Mouse (Mus musculus) neural tube, embryonic 12.5 days (tissue): ENCODE measurements around the gene Actr3b. TPM values are rescaled to one million over a fixed set of nuclear protein-coding genes. Genes with fewer than 3 reads are reported as not detected.
"Not testable (repeated sequence)": the region's sequence is repeated elsewhere in the genome, so short reads cannot be mapped to it uniquely, and the experiment has no call there.

Experiments
- ATAC-seq: fragments of 200-750 bp; cut with Nextera tagmentation; 2 replicates; pipeline ENCODE4 v1.8.0; 2017; ENCODE audit warnings: low read depth, mild to moderate bottlenecking, moderate TSS enrichment, moderate library complexity; ENCODE audit not compliant: low FRiP score
- H3K27ac ChIP-seq: fragments of 300-500 bp; sonication (generic); 2 replicates; pipeline ENCODE4 v1.5.1; 2016
- H3K27me3 ChIP-seq: fragments of 300-500 bp; sonication (generic); replicated peaks from 2 replicates; pipeline ENCODE4 v1.6.1; 2016; ENCODE audit warnings: mild to moderate bottlenecking
- H3K36me3 ChIP-seq: fragments of 300-500 bp; sonication (generic); 2 replicates; pipeline ENCODE4 v1.6.1; 2016; ENCODE audit warnings: mild to moderate bottlenecking
- H3K4me1 ChIP-seq: fragments of 300-500 bp; sonication (generic); 2 replicates; pipeline ENCODE4 v1.6.1; 2016
- H3K4me2 ChIP-seq: fragments of 300-500 bp; sonication (generic); replicated peaks from 2 replicates; pipeline ENCODE4 v1.6.1; 2016; ENCODE audit warnings: mild to moderate bottlenecking
- H3K4me3 ChIP-seq: fragments of 300-500 bp; sonication (generic); 2 replicates; pipeline ENCODE4 v1.5.1; 2016
- H3K9ac ChIP-seq: fragments of 300-500 bp; sonication (generic); 2 replicates; pipeline ENCODE4 v1.6.1; 2016; ENCODE audit warnings: mild to moderate bottlenecking
- H3K9me3 ChIP-seq: fragments of 300-500 bp; sonication (generic); 2 replicates; pipeline ENCODE4 v1.6.1; 2016; ENCODE audit warnings: mild to moderate bottlenecking
- WGBS: fragments of 180-500 bp; shearing (Covaris S2); methylation state at CpG from one replicate; pipeline ENCODE4 v1.1.7; 2016; 5-methylcytosine and 5-hydroxymethylcytosine counted together
- polyA plus RNA-seq: library from polyadenylated mRNA; unstranded; fragments of >200 nt; fragmentation: Nextera tagmentation; extraction: Ambion mirVana; gene quantifications from 2 replicates; pipeline ENCODE4 v1.2.1, GENCODE M21; 2016

Actr3b gene
- polyA plus RNA-seq, 1 experiment from 2014 or later: 13.4 TPM

DNA sequence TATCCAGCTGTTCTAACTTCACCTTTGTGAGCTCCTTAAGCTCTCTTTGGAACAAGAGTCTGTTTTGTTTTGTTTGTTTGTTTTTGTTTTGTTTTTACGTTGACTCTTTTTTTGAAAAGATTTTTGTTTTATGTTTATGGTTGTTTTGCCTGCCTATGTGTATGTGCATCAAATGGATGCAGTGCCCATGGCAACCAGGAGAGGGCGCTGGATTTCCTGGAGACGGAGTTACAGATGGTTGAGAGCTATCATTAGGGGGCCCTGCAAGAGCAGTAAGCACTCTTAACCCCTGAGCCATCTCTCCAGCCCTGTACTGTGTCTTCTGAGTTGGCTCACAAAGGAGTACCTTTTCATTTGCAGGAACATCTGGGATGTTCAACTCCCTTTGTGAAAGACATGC is 110.8 kb downstream of the Actr3b start:
- Histone ChIP-seq H3K4me2 (no peak overlapping the region), H3K36me3 (no peaks in the 10 kb centered on the region), H3K9ac (no peak overlapping the region), H3K4me1 (no peaks in the 10 kb centered on the region), H3K27ac (no peak overlapping the region), H3K4me3 (no peak overlapping the region), H3K9me3 (no peaks in the 10 kb centered on the region), H3K27me3 (no peaks in the 10 kb centered on the region)
- 57% methylated on average over 3 of the region's 3 CpGs for WGBS
- ATAC-seq: no peak

GRCm38 (mm10) chr5:25871342-25872023 is 111.7 kb downstream of the Actr3b start:
- no peaks in the 10 kb centered on the region for H3K9me3 ChIP-seq
- WGBS: 91% methylated on average over 12 of the region's 12 CpGs
- ATAC-seq: no peak
- no peak overlapping the region for H3K27ac ChIP-seq
- H3K27me3 ChIP-seq: no peaks in the 10 kb centered on the region
- H3K4me2 ChIP-seq: no peak overlapping the region
- no peaks in the 10 kb centered on the region for H3K36me3 ChIP-seq
- no peak overlapping the region for H3K4me3 ChIP-seq
- no peaks in the 10 kb centered on the region for H3K4me1 ChIP-seq
- H3K9ac ChIP-seq: no peak overlapping the region

DNA sequence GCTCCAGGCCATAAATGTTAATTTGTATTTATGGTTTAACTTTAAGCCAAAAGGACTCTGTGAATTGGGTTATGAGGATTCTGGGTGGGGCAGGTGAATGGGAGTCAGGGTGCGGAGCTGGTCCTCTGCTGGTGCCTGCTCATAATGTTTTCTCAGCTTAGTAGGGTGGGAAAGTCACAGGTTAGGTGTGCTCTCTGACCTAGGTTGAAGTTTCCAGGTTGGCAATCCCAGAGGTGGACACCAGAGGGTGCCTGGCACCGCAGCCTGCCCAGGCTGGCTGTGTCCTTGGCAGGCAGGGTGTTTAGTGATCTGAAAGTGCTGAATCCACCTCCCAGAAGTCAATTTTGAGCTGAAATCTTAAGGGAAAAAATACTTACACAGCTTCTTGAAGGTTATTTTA is 113.2 kb downstream of the Actr3b start:
- no peak overlapping the region for H3K4me3 ChIP-seq
- H3K9ac ChIP-seq: no peak overlapping the region
- H3K4me1 ChIP-seq: no peaks in the 10 kb centered on the region
- no peaks in the 10 kb centered on the region for H3K9me3 ChIP-seq
- WGBS: 68% methylated on average over 2 of the region's 2 CpGs
- no peak overlapping the region for H3K4me2 ChIP-seq
- H3K27me3 ChIP-seq: no peaks in the 10 kb centered on the region
- ATAC-seq: no peak
- no peak overlapping the region for H3K27ac ChIP-seq
- H3K36me3 ChIP-seq: no peaks in the 10 kb centered on the region

- H3K4me2 ChIP-seq, H3K9ac ChIP-seq, H3K9me3 ChIP-seq, H3K36me3 ChIP-seq, H3K27ac ChIP-seq, ATAC-seq, H3K27me3 ChIP-seq, H3K4me3 ChIP-seq, H3K4me1 ChIP-seq: not testable (repeated sequence)
Observed at GRCm38 (mm10) chr5:25875927-25876326, 116.1 kb downstream of the Actr3b start.

- no peak for ATAC-seq
- no peak overlapping the region for H3K9ac ChIP-seq
- H3K27me3 ChIP-seq: no peaks in the 10 kb centered on the region
- H3K4me1 ChIP-seq: no peaks in the 10 kb centered on the region
- no peaks in the 10 kb centered on the region for H3K36me3 ChIP-seq
- no peak overlapping the region for H3K27ac ChIP-seq
- WGBS: 87% methylated on average over 5 of the region's 5 CpGs
- H3K4me2 ChIP-seq: no peak overlapping the region
- H3K4me3 ChIP-seq: no peak overlapping the region
- H3K9me3 ChIP-seq: no peaks in the 10 kb centered on the region
Observed at GRCm38 (mm10) chr5:25877281-25877680, 117.5 kb downstream of the Actr3b start.

- H3K27me3 ChIP-seq: no peaks in the 10 kb centered on the region
- H3K9ac ChIP-seq: no peak overlapping the region
- no peak overlapping the region for H3K27ac ChIP-seq
- no peak overlapping the region for H3K4me3 ChIP-seq
- H3K4me1 ChIP-seq: no peaks in the 10 kb centered on the region
- H3K4me2 ChIP-seq: no peak overlapping the region
- H3K36me3 ChIP-seq: no peaks in the 10 kb centered on the region
- no peak for ATAC-seq
- no peaks in the 10 kb centered on the region for H3K9me3 ChIP-seq
- 89% methylated on average over 3 of the region's 3 CpGs for WGBS
Observed at GRCm38 (mm10) chr5:25877996-25878395, 118.2 kb downstream of the Actr3b start.

DNA sequence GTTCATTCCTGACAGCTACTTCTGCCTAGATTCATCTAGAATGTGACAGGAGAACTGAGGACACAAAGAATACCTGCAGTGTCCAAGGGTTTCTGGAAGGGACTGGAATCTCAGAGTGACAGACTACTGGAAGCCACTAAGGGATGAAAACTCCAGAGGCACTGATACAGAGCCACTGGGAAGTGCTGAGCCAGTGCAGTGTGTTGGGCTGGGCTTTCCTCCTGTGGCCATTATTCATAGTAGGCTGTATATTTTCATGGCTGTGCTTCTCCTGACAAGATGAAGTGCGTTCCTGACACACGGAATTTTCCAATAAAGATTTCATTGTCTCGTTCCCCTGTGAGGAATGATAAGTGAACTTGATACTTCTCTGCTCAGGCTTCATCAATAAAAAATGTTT is 126.9 kb downstream of the Actr3b start:
- peak; percentile 48; the same call in 1 of the 2 replicates for ATAC-seq
- Histone ChIP-seq H3K9me3 (no peaks in the 10 kb centered on the region), H3K4me1 (no peaks in the 10 kb centered on the region), H3K4me2 (no peak overlapping the region), H3K36me3 (no peaks in the 10 kb centered on the region), H3K9ac (no peak overlapping the region), H3K27ac (no peak overlapping the region), H3K27me3 (no peaks in the 10 kb centered on the region), H3K4me3 (no peak overlapping the region)
- 60% methylated on average over 3 of the region's 3 CpGs for WGBS

DNA sequence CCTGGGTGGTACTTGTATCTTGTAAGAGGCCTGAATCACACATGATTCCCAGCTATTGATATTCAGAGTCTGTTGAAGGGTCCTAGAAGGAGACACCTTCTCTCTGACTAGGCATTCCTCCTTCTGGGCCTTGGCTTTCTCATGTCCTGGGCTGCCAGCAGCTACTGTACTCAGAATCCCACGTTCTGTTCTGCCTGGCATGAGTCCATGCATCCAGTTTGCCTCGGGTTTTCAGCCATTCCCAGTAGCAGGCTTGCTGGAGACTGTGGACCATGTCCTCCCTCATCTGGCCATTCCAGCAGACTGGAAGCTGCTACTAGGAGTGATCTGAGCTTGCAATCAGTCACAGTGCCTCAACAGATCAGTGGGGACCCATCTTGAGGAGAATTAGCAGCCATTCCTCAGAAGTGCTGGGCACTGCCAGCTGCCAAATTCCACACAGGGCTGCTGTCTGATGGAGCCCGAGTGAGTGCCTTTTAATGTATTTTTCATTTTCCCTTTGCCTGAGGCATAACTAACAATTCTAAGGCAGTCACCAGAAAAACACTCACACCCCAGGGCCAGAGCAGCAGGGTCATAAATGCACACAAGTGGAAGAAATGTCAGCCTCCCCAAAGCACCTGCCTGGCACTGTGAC is 130.1 kb downstream of the Actr3b start:
- H3K27ac ChIP-seq: no peak overlapping the region
- 55% methylated on average over 3 of the region's 3 CpGs for WGBS
- ATAC-seq: no peak

DNA sequence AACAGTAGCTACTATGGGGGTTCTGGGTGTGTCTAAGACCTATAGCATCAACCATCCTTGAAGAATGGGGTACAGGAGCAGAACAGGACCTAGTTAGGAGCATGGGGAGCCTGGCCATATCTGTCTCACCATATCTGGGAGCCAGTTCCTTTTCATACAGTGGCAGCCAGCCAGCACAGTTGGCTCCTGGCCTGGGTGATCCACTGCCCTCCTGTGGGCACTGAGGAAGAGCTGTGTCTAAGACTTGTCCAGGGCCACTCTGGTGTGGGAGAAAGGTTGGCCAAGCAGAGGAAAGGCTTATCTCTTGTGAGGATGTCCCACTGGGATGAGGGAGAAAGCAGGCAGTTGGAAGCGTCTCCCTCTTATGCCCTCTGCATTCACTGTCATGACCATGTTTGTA is 131.5 kb downstream of the Actr3b start:
- Histone ChIP-seq H3K4me2 (no peak overlapping the region), H3K9ac (no peak overlapping the region), H3K4me3 (no peak overlapping the region), H3K4me1 (no peaks in the 10 kb centered on the region), H3K27me3 (no peaks in the 10 kb centered on the region), H3K9me3 (no peaks in the 10 kb centered on the region), H3K27ac (no peak overlapping the region), H3K36me3 (no peaks in the 10 kb centered on the region)
- WGBS: 94% methylated on average over 1 of the region's 1 CpGs
- ATAC-seq: no peak

More for the DNA sequence above, 130.1 kb downstream of the Actr3b start:
- no peaks in the 10 kb centered on the region for H3K9me3 ChIP-seq
- no peak overlapping the region for H3K9ac ChIP-seq
- H3K4me3 ChIP-seq: no peak overlapping the region
- no peaks in the 10 kb centered on the region for H3K36me3 ChIP-seq
- H3K27me3 ChIP-seq: no peaks in the 10 kb centered on the region
- H3K4me1 ChIP-seq: no peaks in the 10 kb centered on the region
- H3K4me2 ChIP-seq: no peak overlapping the region

Other genes with a start within 250 kb of the Actr3b start
- gene Cct8l1, start 243.9 kb upstream of the Actr3b start, polyA plus RNA-seq: 0.13 TPM in 1 of 2 replicates, not detected in the other
- gene Xrcc2, start 54.2 kb upstream of the Actr3b start, polyA plus RNA-seq: 8.2 TPM in 2 replicates
- gene Gm21663, start 182.4 kb downstream of the Actr3b start, polyA plus RNA-seq: not detected in 2 replicates
- gene Gm21671, start 194.4 kb downstream of the Actr3b start, polyA plus RNA-seq: 0.09 TPM in 1 of 2 replicates, not detected in the other
- 0.06 TPM in 1 of 2 replicates, not detected in the other for gene Gm21680, start 212.7 kb downstream of the Actr3b start, polyA plus RNA-seq
- gene Gm21698, start 228.7 kb downstream of the Actr3b start, polyA plus RNA-seq: not detected in 2 replicates
- not detected in 2 replicates for gene Gm1979, start 244.8 kb downstream of the Actr3b start, polyA plus RNA-seq